Mouse (Mus musculus): ENCODE results near the gene Zbtb38.

Gene Zbtb38

DNA sequence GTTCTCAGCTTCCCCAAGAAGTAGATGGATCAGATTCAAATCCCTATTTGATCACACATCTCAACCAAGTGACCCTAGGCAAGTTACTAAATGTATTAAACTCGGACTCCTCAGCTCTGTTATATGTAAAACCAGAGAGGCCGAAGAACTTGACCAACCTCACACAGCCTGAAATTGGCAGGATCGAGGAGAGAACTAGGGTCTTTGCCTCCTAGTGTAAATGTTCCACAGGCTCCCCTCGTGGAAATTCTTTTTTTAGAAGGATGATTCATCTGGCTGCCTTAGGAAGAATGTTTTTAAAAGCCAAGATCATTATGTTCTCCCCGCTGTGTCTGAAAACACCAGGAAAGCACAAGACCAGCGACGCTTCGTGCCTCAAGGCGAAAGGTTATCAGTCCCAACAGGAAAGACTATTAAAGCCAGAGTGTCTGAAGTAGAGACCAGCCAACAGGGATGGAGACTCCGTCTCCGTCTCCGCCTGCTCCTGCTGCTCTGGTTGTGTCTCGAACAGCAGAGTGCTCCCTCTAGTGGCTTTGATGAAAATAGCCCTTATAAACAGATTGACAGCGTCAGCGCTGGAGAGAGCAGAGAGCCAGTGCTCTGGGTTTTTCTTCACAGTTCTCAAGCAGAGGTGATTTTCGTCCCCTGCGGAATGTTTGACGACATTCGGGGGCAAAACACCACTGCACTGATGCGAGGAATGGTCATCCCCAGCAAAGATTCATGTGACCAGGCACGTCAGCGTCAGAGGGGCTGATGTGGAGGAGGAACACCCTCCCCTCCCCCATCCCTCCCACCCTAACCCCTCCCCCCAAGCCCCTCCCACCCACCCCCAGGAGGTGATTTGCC is 6.3 kb upstream of the Zbtb38 start:
- peak; percentile 76 to 85 for DNase-seq (ENCODE audit: low spot score in 2 of 2)

DNA sequence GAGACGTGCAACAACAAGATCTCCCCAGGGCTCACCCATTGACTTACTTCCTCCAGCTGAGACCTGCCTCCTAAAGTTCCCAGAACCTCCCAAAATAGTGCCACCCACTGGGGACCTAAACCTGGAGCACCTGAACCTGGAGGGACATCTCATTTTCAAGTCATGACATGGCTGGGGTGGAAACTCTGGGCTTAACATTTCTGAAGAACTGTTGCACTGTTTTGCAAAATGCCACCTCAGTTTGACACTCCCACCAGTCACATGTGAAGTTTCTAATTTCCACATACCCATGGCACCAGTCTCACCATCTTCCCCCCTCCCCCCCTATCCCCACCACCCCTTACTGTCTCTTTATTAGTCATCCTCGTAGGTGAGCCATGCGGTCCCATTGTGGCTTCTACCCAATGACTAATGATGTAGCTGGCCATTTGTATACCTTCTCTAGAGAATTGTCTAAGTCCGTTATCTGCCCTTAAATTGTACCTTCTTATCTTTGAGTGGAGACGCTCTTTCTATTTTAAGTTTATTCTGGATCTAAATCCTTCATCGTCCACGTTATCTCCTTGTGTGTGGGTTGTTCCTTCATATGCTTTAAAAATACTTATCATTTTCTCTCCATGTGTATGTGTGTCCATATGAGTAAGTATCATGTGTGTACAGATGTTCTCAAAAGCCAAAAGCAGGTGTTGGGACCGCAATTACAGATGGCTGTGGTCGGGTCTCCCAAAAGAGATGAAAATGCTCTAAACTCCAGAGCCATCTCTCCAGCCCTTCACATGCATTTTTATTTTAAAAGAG is 4.2 kb upstream of the Zbtb38 start:
- no peak for DNase-seq (ENCODE audit: low spot score in 2 of 2)

DNA sequence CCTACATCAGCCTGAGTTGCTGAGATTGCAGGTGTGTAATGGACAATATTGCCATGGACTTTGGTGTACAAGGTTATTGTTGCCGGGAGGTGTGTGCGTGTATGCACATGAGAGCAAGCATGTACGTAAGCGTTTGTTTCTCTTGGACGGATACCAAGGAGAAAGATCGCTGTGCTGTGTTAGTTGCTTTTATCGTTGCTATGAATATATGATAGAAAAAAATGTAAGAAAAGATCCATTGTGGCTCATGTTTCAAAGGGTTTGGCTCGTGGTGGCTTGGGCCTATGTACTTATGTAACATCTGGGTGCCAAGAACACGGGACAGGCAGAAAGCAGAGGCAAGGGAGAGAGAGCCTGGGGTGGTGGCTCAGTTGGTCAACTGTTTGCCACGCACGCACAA is 3.1 kb upstream of the Zbtb38 start:
- no peak for DNase-seq (ENCODE audit: low spot score in 2 of 2)

DNA sequence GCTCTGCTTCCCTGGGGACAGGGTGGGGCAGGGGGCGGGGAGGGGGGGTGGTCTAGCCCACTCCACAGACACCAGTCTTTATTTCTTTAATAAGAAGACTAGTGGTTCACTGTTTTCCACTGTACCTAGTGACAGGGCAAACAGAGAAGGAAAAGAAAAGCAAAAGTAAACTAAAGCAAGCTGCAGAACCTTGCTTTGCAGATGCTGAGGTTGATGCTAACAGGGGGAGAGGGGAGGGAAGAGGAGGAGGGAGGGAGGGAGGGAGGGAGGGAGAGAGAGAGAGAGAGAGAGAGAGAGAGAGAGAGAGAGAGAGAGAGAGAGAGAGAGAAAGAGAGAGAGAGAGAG is 2.0 kb upstream of the Zbtb38 start:
- DNase-seq (ENCODE audit: low spot score in 2 of 2) = no peak

DNA sequence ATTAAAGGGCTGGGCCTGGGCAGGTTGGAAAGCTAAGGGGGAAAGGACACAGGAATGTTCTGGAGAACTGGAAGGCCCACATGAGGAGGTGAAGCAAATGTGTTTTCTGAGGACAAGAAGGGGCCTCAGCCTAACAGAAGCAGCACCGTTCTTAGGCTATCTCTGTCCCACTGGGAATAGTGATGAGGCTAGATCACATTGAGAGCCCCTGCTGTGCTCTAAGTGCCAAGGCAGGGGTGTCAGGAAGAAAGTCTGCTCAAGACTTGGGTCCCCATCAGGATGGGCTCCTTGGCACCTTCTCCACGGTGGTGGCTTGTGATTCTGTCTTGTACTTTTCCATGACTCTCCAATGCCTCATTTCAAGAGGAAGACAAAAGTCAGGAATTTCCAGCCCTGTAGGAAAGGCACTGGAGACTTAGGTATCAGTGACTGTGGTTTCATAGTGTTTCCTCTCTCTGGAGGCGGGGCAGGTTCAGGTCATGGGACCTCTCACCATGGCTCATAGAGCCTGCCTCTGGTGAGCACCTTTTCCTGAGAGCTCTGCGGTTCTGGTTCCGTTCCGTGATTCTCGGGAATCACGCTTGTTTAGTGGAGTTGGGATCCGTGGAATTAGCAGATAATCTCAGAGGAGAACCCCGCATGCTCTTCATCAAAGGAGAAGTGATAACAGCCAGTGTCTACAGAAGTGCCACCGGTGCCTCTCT is 1.4 kb upstream of the Zbtb38 start:
- no peak for DNase-seq (ENCODE audit: low spot score in 2 of 2)

DNA sequence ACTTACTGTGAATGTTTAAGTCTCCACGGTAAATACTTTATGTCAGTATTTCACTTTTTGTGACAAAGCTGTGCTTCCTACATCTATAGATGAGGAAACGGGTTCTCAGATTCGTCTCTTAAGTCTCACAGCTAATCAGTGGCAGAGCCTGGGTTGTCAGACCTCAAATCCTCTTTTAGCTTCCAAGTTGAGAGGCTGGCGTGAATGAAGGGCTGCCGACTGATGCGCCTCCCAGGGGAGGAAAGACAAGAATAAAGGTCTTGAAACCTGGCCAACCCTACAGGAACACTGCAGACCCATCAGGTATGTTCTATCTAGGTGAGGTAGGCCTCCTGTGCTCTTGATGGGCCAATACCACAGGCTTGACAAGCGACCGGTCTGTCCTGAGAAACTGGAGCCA is 761 bp upstream of the Zbtb38 start:
- no peak for DNase-seq (ENCODE audit: low spot score in 2 of 2)

DNA sequence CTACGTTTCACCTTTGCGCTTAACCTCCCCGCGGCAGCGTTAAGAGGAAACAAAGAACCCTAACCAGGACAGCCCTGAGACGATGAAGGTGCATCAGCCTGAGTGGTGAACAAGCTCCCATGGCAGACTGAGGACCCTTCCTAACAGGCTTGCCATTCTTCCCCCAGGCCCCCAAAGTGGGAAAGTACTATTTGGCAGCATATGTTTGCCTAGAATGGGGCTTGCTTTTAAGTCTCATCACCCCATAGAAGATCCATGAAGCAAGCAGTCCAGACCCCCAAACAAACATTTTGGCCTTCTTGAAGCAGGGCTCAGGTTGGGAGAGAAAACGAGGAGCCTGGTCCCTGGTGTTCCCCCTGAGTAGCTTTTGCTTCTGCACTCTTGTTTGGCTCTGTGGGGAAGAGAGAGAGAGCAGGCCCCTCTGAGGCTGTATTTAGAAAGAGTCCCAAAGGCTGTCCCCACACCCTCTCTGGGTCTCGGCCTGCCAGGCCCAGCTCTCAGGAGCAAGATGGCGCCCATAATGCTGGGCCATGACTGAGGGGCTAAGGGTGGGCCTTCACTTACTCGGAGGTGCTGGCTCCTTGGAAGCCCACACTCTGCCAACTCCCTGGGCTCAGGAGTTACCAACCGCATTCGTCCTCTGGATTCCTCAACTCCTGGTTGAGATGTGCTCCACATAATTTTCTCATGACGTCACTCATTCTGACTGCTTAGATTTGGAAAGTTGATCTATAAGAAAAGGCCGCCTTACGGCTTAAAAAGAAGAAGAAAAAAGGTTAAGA is 619 bp downstream of the Zbtb38 start:
- no peak for DNase-seq (ENCODE audit: low spot score in 2 of 2)

DNA sequence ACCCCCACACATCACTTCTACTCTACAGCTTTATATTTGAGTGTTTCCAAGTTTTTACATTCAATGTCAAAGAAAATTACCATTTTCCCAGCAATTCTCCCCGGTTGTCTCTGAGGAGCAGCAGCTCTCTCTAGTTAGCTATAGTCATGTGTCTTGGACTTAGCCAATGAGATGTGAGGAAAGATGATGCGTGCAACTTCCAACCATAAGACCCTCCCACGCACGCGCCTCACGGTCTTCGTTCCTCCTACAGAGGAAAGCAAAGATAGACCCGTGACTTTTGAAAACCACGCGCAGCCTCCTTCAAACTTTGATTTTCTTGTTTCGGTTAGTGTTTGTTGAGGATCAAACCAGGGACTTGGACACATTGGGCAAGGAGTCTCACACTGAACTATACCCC is 2.0 kb downstream of the Zbtb38 start:
- no peak for DNase-seq (ENCODE audit: low spot score in 2 of 2)

DNA sequence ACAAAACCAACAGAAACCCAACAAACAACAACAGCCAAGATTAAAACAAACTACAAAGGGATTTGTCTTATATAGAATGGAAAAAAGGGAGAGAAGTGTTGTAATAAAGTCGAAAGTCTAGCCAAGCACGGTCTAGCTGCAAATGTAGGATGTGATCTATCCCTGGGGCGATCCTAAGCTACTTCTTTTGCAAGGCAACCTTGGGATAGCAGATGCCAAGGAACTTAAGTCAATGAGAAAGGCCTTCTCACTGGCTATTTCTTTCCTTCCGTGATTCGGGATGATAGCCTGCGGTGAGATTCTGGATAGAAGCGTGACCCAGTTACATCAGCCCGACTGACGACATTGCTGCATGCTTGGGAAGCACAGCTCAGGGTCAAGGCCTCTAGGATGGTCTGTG is 6.1 kb downstream of the Zbtb38 start:
- no peak for DNase-seq (ENCODE audit: low spot score in 2 of 2)

DNA sequence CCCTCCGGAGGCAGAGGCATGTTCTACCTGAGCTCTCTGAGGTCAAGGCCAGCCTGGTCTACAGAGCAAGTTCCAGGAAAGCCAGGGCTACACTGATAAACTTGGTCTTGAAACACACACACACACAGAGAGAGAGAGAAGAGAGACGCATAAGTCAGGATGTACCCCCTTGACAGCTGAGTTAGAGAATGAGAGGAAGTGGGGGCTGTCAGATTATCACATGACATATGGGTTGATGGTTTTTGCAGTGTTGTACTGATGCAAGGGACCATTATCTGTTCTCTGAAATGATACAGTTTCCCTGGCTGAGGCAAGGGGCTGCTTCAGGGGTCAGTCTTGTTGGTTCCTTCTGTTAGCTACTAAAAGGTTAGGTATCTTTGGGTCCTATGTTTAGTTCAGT is 7.7 kb downstream of the Zbtb38 start:
- no peak for DNase-seq (ENCODE audit: low spot score in 2 of 2)

DNA sequence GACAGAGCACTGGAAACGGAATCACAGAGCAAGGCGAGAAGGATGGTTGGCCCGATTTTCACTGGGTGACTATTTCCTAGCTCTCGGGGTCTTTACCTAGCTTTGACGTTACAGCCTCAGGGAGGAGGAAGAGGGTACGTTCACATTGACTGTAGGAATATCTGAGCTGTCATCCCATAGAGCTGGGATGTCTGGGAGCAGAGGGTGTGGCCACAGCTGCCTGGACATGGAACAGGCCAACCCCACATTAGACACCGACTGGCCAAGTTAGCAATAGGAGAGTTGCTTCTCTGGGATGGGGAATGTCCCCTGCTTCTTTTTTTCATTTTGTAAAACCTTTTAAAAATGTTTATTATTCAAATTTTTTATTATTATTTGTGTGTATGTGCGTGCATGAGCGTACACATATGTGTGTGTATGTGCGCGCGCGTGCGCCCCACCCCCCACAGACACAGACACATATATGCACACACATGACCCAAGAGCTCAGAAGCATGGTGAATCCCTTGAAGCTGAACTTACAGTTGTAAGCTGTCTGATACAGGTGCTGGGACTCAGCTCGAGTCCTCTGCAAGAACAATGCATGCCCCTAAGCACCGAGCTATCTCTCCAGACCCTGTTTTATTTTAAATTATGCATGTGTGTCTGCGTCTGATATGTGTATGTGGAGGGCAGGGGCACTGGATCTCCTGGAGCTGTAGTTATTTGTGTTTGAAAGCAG is 11.1 kb downstream of the Zbtb38 start:
- no peak for DNase-seq (ENCODE audit: low spot score in 2 of 2)

DNA sequence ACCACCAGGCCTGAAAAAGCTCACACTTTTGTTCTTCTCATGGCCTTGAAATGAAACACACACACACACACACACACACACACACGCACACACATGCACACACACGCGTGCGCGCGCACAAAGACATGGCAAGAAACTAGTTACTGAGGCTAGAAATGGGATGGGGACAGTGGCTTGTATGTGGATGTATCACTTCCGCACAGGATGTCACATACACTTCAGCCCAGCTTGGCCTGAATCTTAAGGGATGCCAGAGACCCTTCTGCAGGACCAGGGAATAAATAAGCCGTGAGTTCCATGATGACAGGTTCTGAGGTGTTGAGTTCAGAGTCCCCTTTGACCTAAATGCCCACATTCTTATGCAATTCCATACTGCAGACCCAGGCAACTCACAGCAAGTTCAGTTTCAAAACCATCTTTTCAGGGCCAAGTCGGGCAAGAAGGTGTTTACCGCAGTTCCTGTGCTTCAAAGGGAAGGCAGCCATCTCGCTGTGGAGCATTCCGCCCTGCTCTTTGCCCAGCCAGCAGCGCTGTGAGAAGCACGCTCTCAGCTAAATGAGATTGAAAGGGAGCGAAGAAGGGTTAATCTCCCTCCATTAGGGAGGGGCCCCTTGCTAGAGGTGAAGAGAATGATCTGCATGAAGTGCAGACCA is 11.8 kb downstream of the Zbtb38 start:
- DNase-seq (ENCODE audit: low spot score in 2 of 2) = no peak

DNA sequence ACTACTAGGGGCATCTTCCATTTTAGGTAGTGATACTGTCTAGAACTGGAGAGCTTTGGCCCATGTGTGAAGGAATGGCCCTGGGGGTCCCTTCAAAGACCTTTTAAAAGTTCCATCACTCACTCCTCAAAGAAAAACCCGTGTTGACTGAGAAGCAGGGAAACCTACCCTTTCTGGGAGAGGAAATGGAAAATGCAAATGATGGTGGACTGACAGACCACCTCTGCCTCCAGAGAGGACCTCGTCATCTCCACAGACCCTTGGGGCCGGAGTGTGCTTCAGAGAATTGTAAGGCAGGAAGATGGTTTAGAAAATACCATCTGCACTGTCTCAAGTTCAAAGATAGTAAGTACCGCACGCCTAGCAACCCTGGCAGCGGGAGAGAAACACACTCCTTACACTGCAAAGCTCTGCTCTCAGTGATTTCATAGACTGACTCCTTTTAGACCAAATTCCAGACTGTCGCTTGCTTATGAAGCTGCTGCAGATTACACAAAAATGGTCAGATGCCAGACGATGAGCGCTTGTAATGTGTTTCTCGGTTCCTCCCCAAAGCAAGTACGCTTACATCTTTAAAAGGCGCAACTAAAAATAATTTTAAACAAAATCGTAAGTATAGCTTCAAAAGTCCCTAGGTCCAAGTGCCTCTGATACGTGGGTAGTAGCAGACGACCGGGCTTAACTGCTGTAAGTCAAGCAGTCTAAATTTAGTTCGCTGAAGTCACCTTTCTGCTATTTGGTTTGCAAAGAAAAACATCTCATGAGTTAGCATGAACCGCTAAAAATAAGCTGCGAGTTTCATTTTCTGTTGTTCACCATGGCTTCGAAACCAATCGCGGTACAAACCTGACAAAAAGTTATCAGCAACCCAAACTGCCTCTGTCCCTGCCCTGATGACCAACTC is 12.6 kb downstream of the Zbtb38 start:
- peak; percentile 74 to 87 for DNase-seq (ENCODE audit: low spot score in 2 of 2)

DNA sequence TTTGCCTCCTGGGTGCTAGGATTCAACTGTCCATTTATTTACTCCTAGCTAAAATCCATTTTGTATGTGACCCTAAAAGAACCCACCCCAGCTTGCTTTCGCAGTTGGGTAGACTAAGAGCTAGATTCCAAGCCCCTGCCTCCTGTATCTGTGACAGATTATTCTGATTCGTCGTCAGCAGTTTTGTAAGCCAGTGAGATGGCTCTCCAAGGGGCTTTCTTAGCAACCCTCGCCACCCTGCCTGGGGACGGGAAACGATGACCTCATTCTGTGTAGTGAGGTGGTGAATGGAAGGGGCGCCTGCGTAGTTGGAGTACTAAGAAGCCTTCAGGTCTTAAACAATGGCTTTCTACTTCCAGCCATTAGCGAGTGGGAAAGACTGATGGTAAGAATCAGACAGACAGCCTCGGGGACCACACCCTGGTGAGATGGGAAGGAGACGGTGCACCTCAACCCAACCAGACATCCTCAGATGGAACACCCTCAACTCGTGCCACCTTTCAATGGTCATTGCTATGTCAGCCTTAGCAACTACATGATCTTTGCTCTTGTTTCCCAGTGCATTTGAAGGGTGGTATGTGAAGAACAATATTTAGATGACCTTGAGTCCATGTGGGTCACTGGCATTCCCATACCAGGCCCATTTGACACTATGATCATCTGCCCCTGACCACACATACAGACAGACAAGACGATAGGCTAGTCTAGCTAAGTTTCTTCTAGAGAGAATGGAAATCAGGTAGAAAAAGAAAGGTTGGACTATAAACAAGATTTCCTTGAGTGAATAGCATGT is 13.9 kb downstream of the Zbtb38 start:
- no peak for DNase-seq (ENCODE audit: low spot score in 2 of 2)

DNA sequence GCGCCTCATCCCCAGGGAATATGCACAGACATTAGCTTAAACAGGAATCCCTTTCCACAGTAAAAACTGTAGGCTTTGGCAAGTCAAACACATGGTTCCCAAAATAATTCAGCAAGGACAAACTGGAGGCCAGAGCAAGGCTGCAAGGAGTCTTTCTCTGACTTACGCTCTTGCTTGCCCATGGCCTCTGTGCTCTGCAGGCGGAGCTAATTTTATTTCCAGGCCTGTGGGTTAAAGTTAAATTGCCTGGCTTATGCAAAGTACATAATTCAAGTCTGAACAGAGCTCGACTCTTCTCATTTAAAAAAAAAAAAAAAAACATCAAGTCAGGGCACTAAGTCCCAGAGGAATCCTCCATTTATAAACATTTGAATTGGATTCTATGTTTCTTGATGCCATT is 16.7 kb downstream of the Zbtb38 start:
- no peak for DNase-seq (ENCODE audit: low spot score in 2 of 2)

DNA sequence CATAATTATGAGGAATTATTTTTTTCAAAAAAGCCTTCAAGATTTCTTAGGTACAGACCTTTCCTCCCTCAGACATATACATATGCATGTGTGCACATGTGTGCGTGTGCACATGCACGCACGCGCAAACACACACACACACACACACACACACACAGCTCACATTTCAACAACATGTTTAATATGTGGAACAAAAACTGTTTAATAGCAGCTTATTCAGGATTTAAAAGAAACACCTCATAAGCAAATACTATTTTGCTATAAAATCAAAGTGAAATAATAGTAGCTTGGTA is 19.3 kb downstream of the Zbtb38 start:
- DNase-seq (ENCODE audit: low spot score in 2 of 2) = no peak

DNA sequence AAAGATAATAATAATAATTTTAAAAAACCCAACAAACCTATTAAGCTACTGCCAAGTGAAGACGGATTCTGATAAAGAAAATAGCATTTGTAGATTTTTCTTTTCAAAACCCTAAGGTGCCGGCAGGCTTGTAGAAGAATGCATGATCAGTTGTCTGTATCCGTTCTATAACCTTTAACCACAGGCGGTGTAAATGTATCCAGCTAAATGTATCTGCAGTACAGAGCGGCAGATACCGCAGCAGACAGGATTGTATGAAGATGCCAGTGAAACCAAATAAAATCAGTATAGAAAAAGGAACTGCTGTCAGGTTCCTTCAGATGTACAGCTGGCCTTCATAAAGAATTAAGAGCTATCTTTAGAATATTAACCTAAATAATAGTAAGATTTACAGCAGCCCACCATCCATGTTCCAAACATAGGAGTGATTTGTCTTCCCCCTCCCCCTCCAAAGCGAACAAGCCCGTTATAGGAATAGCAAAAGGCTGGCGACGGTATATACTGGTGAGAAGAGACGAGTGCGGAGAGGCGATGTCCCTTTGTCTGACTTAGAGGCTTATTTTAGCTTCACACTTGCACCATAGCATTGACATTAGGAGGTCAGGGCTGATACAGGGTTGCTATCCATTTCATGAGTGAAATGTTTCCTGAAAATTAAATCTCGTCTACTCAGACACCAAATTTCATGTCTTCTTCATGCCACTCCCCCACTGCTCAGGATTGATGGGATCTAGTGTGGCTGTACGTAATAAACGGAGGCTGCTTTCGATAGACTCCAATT is 19.8 kb downstream of the Zbtb38 start:
- DNase-seq (ENCODE audit: low spot score in 2 of 2) = peak; percentile 68 to 71

DNA sequence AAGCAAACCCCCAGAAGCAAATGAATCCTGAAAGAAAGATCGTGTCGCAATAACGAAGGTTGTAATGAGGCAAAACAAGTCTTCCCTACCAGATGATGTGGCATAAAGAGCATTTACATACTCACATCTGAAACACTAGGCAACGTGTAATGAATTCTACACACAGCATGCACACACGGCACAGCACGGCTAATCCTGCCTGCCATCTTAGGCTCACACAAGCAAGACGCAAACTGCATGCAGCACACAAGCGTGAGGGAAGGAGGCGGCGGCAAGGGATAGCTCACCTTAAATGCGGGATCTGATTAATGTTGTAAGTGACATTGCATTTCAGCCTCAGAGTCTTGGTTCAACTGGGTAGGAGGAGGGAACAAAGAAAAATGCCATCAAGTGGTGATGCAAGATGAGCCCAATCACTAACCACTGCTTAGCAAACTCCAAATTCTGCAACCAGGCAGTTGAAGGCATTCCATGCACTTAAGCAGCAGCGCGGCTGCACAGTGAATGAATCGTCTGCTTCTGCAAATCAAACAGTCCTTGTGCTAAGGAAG is 20.6 kb downstream of the Zbtb38 start:
- peak; percentile 76 to 81 for DNase-seq (ENCODE audit: low spot score in 2 of 2)

All from right cerebral cortex, postnatal 10 days (tissue).